Mouse (Mus musculus): ENCODE data around the gene Eif2ak4.

Gene Eif2ak4

DNA sequence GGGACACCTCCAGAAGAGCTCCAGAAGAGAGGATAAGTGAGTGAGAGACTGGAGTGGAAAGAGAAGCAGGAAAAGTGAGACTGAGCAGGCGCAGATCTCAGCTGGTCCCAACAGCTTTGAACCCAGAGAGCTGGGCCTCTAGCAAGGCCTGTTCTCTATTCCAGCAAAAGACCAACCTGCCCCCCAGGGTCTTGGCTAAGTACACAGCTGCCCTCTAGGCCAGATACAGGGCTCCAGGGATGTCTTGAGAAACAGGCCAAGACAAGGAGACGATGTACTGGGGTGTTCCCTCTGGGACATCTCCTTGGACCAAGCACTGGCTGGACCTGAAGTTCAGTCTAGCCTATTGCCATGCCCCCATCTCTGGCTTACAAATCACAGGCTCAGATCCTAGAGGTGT is 111.8 kb downstream of the Eif2ak4 start:
- CTCF ChIA-PET, result interaction anchor here (1.2 kb wide), 1 partner anchor 13 kb away, joined by 5 read pairs; no protein-coding TSS in a partner anchor

DNA sequence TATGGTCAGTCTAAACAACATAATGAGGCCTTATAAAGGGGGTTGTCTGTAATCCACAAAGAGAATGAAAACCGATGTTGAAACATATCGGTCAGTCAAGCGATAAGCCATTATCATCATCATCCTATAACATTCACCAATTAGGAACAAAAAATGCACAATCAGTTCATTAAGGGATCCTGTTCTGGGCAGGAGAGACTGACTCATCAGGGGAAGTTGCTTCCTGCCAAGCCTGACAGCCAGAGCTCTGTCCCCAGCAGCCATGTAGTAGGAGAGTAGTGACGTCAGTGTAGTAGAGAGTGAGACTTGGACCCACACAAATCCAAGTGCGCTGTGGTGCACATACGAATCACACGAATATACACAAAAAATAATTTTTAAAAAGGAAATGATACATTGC is 118.7 kb downstream of the Eif2ak4 start:
- CTCF ChIA-PET, result interaction anchor here (0.7 kb wide), 1 partner anchor 18 kb away, joined by 4 read pairs; no protein-coding TSS in a partner anchor

DNA sequence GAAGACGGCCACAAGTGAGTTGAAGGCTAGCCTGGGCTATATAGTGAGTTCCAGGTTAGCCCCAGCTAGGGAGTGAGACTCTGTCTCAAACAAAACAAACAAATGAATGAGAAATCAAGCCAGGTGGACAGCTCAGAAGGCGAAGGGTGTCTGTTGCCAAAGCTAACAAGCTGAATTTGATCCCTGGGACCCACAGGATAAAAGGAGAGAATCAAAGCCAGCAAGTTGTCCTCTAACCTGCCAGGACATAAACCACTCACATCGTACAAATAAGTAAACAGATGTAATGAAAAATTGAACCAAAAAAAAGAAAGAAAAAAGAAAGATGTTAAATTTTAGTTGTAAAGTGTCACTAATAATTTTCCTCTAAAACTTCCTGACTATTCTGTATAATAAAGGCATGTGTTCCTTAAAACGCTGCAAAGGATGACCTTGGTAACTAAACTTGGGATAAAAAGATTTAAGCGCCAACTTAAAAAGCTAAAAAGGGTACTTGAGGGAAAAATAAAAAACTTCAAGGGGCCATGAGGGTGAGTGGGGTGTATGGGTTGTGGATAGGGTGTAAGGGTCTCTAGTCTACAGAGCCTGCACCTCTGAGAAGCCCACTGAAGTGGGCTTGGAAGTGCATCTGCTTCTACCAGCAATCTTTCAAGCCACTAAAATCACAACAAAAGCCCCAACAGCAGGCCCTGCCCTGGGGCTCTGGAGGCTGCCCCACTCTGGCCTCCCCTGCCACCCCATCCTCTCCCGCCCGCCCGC is 121.4 kb downstream of the Eif2ak4 start:
- CTCF ChIA-PET, result no interaction called here

DNA sequence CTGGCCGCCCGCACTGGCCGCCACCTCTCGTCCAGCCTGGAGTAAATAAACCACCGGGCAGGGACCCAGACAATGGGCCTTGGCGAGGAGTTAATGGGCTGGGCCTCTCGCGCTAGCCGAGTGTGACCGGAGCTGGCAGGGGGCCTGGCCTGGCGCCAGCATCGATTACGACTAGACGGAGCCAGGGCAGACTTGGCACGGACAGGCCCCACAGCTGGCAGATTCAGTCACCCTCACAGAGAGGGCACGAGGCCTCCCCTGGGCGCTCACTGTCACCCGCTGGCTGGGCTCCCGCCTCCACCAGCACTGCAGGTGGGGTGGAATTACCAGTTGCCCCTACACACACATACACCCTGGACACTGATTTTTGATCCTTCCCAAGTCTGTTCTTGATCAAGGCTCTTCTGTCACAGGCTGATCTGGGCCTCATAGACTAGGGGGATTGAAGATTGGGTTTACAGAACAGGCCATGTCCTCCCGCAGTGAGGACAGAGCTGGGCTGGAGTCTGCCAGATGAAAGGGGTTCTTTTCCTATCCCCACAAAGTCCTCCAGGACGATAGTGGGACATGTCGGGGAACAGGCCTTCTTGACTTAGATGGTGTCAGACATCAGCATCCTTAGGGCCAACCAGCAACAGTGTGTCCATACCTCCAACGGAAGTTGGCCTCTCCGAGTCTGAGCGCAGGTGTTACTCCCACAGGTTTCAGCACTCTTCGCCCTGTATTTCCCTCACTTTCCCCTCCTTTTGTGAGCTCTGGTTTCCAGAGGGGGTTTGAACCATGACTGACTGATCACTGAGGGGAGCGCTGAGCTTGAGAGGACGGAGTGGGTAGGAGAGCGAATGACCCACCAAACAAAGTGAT is 122.3 kb downstream of the Eif2ak4 start:
- CTCF ChIA-PET, result interaction anchor here (0.7 kb wide), 1 partner anchor 10 kb away, joined by 3 read pairs; no protein-coding TSS in a partner anchor

- CTCF ChIA-PET, result no interaction called here
Observed at GRCm38 (mm10) chr2:118511779-118512417, 123.5 kb downstream of the Eif2ak4 start.

GRCm38 (mm10) chr2:118512418-118513377 is 124.3 kb downstream of the Eif2ak4 start:
- CTCF ChIA-PET, result interaction anchor here (0.5 kb wide), 1 partner anchor 47 kb away, joined by 4 read pairs; no protein-coding TSS in a partner anchor

GRCm38 (mm10) chr2:118520042-118520933 is 131.9 kb downstream of the Eif2ak4 start:
- CTCF ChIA-PET, result interaction anchor here (0.6 to 1.1 kb wide), 3 partner anchors 9 to 535 kb away, joined by 3 to 6 read pairs (median 3); no protein-coding TSS in a partner anchor

DNA sequence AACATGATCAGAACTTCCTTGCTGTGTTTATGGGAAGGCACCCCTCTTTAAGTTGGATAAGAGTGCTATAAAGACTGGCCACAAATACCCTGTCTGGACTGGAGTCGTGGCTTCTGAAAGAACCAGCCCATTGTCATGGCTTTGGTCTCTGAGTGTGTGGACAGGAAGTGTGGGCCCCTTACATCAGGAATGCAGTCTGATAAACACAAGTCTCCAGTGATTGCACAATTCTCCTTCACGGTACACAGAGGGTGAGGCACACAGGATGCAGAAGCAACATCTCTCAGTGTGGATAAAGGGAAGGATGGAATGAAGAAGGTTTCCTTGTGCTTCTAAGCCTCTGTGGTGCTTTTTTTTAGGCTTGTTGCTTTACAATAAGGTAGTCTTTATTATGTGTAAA is 133.8 kb downstream of the Eif2ak4 start:
- CTCF ChIA-PET, result no interaction called here

- CTCF ChIA-PET, result no interaction called here
Observed at GRCm38 (mm10) chr2:118523163-118523730, 134.8 kb downstream of the Eif2ak4 start.

DNA sequence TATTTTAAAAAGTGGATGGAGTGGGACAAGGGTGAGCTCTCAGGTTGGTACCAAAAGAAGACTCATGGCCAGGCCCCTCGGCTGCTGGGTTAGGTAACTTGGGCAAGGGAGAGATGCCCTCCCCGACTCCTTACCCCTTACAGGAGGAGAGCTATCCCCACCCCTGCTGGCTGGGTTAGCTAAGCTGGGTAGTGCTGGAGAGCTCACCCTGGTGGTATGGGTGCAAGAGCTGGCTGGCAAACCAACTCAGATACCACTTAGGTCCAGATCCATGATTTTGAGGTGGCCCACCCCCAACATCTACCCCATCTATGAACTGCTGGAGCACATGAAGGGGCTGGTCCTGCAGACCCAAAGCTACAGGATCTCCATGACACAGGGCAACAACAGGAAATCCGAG is 136.4 kb downstream of the Eif2ak4 start:
- CTCF ChIA-PET, result interaction anchor here (0.6 to 0.8 kb wide), 2 partner anchors 18 to 21 kb away, joined by 3 to 4 read pairs; no protein-coding TSS in a partner anchor
